Mouse (Mus musculus) heart, embryonic 16.5 days (tissue): ENCODE measurements around the gene Sept10. TPM values are rescaled to one million over a fixed set of nuclear protein-coding genes. Genes with fewer than 3 reads are reported as not detected.

ENCODE experiments used
- ATAC-seq: fragments of 200-750 bp; cut with Nextera tagmentation; replicated peaks from 2 replicates; pipeline ENCODE4 v1.8.0; 2017; ENCODE audit warnings: moderate number of reproducible peaks; ENCODE audit not compliant: insufficient read depth, low FRiP score; ENCODE audit errors: extremely low read depth
- H3K27ac ChIP-seq: fragments of 300-500 bp; sonication (generic); 2 replicates; pipeline ENCODE4 v1.5.1; 2014; ENCODE audit warnings: mild to moderate bottlenecking, low read length, control low read depth, moderate library complexity
- H3K27me3 ChIP-seq: fragments of 300-500 bp; sonication (generic); 2 replicates; pipeline ENCODE4 v1.6.1; 2014; ENCODE audit warnings: low read length, mixed read lengths; ENCODE audit not compliant: control insufficient read depth, insufficient read depth
- H3K36me3 ChIP-seq: fragments of 300-500 bp; sonication (generic); 2 replicates; pipeline ENCODE4 v1.6.1; 2014; ENCODE audit not compliant: control insufficient read depth, insufficient read depth
- H3K4me1 ChIP-seq: fragments of 300-500 bp; sonication (generic); 2 replicates; pipeline ENCODE4 v1.6.1; 2014; ENCODE audit warnings: low read length, mixed read lengths; ENCODE audit not compliant: control insufficient read depth, insufficient read depth
- H3K4me2 ChIP-seq: fragments of 300-500 bp; sonication (generic); 2 replicates; pipeline ENCODE4 v1.6.1; 2014; ENCODE audit warnings: low read depth, mild to moderate bottlenecking, control low read depth, low read length
- H3K4me3 ChIP-seq: fragments of 300-500 bp; sonication (generic); 2 replicates; pipeline ENCODE4 v1.5.1; 2014; ENCODE audit warnings: mild to moderate bottlenecking, control low read depth, low read length
- H3K9ac ChIP-seq: fragments of 300-500 bp; sonication (generic); 2 replicates; pipeline ENCODE4 v1.6.1; 2014; ENCODE audit warnings: low read length, control low read depth
- H3K9me3 ChIP-seq: fragments of 300-500 bp; sonication (generic); replicated peaks from 2 replicates; pipeline ENCODE4 v1.6.1; 2016; ENCODE audit warnings: low read length; ENCODE audit not compliant: control insufficient read depth
- WGBS: fragments of 180-500 bp; shearing (Covaris S2); extraction: QIAGEN DNeasy Blood & Tissue Kit; methylation state at CpG from one replicate; pipeline ENCODE4 v1.1.7; 2014; 5-methylcytosine and 5-hydroxymethylcytosine counted together
- polyA plus RNA-seq: library from polyadenylated mRNA; unstranded; fragments of >200 nt; fragmentation: Nextera tagmentation; extraction: Ambion mirVana; gene quantifications from 2 replicates; pipeline ENCODE4 v1.2.1, GENCODE M21; 2015

The Sept10 gene
- polyA plus RNA-seq = 28.7 and 32.4 TPM in 2 replicates

DNA sequence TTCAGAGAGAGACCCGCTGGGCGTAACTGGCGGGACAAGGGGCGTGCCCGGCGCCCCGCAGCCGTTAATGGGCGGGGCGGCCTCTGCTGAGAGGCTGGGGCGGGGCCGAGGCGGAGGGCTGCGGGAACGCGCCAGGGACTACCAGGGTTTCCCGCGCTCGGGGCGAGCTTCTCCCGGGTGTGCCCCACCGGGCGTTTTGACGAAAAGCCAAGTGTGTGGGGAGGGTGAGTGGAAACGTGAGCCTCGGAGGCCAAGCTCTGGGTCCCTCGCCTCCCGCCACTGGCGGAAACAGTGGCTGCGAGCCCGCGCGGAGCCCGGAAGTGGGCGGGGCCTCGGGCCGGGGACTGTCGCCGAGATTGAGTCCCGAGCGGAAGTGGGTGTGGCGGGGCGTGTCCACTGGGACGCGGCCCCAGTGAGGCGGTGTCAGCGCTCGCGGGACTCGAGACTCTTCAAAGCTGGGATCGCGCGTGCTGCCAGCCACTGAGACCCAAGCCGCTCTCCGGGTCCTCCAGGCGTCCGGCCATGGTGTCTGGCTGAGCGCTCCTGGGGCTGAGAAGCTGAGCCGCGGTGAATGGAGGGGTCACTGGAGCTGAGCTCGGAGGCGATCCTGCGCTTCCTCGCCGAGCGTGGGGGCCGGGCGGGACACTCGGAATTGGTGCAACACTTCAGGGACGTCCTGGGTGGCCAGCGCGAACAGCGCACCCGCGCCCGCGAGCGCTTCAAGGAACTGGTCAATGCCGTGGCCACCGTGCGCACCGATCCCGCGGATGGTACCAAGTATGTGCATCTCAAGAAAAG is at the start of gene Sept10, which contains the start of gene Sowahc:
Sept10 (minus strand) TSS at position 375 of the 798 bp plus-strand sequence.
Sowahc (plus strand) TSS at position 481 of the 798 bp plus-strand sequence.
- H3K4me1 ChIP-seq = peaks cover 10% of the 10 kb centered on the region
- peak within 1 kb of the TSS; percentile 94 for H3K27ac ChIP-seq
- H3K4me2 ChIP-seq = peak within 1 kb of the TSS; percentile 86
- no peaks in the 10 kb centered on the region for H3K27me3 ChIP-seq
- H3K4me3 ChIP-seq = peak within 1 kb of the TSS; percentile 81
- whole genome bisulfite sequencing = under 1% methylated on average over 83 of the region's 84 CpGs
- ATAC-seq = peak; percentile 98
- peak within 1 kb of the TSS; percentile 91 for H3K9ac ChIP-seq
- H3K9me3 ChIP-seq = no peaks in the 10 kb centered on the region
- no peaks in the 10 kb centered on the region for H3K36me3 ChIP-seq

DNA sequence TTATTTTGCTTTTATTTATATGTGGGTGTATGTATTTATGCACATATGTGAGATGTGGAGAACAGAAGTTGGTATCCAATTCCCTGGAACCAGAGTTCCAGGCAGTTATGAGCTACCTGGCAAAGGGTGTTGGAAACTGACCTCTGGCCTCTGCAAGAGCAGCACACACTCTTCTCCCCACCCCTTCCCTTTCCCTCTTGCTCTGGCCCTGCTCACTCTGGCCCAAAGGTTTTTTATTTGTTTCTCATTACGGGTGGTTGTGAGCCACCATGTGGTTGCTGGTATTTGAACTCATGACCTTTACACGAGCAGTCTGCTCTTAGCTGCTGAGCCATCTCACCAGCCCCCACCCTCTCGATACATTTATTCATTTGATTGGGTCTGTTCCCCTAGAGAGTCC is 47.1 kb upstream of the Sept10 start:
- Histone ChIP-seq H3K27ac (no peak overlapping the region), H3K4me2 (no peak overlapping the region), H3K9me3 (no peaks in the 10 kb centered on the region), H3K4me1 (peaks cover 5% of the 10 kb centered on the region; the same call in 1 of the 2 replicates), H3K36me3 (no peaks in the 10 kb centered on the region), H3K4me3 (no peak overlapping the region), H3K9ac (no peak overlapping the region), H3K27me3 (no peaks in the 10 kb centered on the region)
- WGBS = 45% methylated on average over 3 of the region's 3 CpGs
- no peak for ATAC-seq

GRCm38 (mm10) chr10:59268109-59268508 is 46.5 kb upstream of the Sept10 start:
- no peak overlapping the region for H3K4me3 ChIP-seq
- no peak overlapping the region for H3K9ac ChIP-seq
- no peaks in the 10 kb centered on the region for H3K9me3 ChIP-seq
- H3K27me3 ChIP-seq = no peaks in the 10 kb centered on the region
- peaks cover 5% of the 10 kb centered on the region; the same call in 1 of the 2 replicates for H3K4me1 ChIP-seq
- ATAC-seq = no peak
- no peaks in the 10 kb centered on the region for H3K36me3 ChIP-seq
- whole genome bisulfite sequencing = 39% methylated on average over 4 of the region's 4 CpGs
- H3K27ac ChIP-seq = no peak overlapping the region
- no peak overlapping the region for H3K4me2 ChIP-seq

DNA sequence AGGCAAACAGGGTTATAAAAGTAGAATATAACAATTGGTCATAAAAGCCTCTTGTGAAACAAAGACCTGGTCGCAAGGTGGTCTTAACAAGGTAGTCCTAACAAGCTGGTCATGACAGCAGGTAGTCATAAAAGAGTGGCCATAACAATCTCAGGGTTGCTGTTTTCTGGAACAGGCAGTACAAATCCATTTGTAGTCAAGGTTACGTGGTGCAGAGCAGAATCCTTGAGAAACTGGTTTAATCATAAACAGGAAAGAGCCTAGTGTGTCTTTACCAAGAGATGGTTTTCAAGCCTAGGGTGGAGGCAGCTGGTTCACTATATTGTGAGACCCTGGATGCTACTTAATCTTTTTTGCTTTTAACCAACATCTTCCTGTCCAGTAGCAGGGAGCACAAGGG is 45.6 kb upstream of the Sept10 start:
- ATAC-seq = no peak
- Histone ChIP-seq H3K27me3 (no peaks in the 10 kb centered on the region), H3K4me3 (no peak overlapping the region), H3K4me1 (peaks cover 5% of the 10 kb centered on the region; the same call in 1 of the 2 replicates), H3K36me3 (no peaks in the 10 kb centered on the region), H3K9ac (no peak overlapping the region), H3K9me3 (no peaks in the 10 kb centered on the region), H3K4me2 (no peak overlapping the region), H3K27ac (no peak overlapping the region)
- 90% methylated on average over 2 of the region's 2 CpGs for WGBS

DNA sequence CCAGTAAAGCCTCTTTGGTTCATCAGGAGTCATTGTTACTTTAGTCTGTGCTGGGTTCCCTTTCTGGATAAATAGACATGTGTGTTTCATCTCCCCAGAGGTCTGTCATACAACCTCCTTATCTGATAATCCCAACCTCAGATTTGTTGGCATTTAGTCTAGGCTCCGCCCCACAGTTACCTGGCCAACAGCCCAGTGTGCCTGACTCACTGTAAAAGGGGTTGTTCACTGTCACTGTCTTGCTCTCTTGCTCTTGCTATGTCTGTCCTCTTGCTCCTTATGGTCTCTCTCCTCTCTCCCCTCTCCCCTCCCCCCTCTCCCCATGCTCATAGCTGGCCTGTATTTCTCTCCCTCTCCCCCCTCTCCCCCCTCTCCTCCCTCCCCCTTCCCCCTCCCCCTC is 44.5 kb upstream of the Sept10 start:
- Histone ChIP-seq H3K4me2 (no peak overlapping the region), H3K27ac (no peak overlapping the region), H3K9me3 (no peaks in the 10 kb centered on the region), H3K4me1 (peaks cover 5% of the 10 kb centered on the region; the same call in 1 of the 2 replicates), H3K36me3 (no peaks in the 10 kb centered on the region), H3K4me3 (no peak overlapping the region), H3K9ac (no peak overlapping the region), H3K27me3 (no peaks in the 10 kb centered on the region)
- ATAC-seq = no peak
- 72% methylated on average over 1 of the region's 1 CpGs for WGBS

DNA sequence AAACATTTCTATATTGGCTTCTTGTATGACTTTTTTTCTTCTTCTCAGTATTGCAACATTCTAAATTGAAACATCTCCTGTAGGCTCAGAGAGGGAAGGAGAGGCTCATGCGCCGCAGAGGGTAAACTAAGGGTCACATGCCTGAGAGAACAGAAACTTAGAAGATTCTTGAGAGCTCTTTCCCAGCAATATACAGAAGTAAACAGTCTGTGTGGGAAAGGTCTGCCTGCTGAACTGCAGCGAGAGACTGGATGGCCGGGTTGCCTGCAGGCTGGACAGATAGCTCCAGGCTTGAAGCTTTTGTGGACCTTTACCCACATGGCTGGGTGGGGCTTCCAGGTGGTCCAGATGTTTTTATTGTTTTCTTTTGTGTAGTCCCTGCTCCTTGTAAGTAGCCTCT is 44.0 kb upstream of the Sept10 start:
- ATAC-seq = no peak
- Histone ChIP-seq H3K9me3 (no peaks in the 10 kb centered on the region), H3K9ac (no peak overlapping the region), H3K36me3 (no peaks in the 10 kb centered on the region), H3K4me2 (no peak overlapping the region), H3K4me3 (no peak overlapping the region), H3K27me3 (no peaks in the 10 kb centered on the region), H3K27ac (0 out of 2 replicates have a peak overlapping the region, but pooled peaks have one; percentile 48), H3K4me1 (peaks cover 5% of the 10 kb centered on the region; the same call in 1 of the 2 replicates)
- WGBS = 43% methylated on average over 4 of the region's 4 CpGs

- Histone ChIP-seq H3K4me1 (peaks cover 5% of the 10 kb centered on the region; the same call in 1 of the 2 replicates), H3K9me3 (no peaks in the 10 kb centered on the region), H3K27me3 (no peaks in the 10 kb centered on the region), H3K4me2 (no peak overlapping the region), H3K27ac (no peak overlapping the region), H3K36me3 (no peaks in the 10 kb centered on the region), H3K4me3 (no peak overlapping the region), H3K9ac (no peak overlapping the region)
- 27% methylated on average over 7 of the region's 7 CpGs for WGBS
- ATAC-seq = no peak
These were observed 43.4 kb upstream of the Sept10 start for GRCm38 (mm10) chr10:59265067-59265466.

DNA sequence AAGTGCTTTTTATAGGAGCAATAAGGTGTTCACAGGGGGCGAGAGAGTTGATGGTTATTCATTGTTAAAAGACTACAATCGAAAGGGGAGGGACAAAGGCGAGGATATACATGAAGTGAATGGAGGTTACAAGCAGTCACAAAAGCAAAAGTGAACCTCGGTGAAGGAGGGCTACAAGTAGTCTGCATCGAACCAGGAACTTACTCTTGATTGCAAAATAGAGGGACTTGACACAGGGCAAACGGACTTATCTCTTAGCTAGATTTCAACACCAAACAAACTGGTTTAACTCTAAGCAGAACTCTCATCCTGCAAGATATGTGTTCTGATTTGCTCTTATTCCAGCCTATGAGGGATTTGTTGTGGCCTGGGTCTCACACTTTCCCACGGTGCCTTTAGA is 41.3 kb upstream of the Sept10 start:
- H3K36me3 ChIP-seq = no peaks in the 10 kb centered on the region
- H3K27me3 ChIP-seq = no peaks in the 10 kb centered on the region
- H3K9me3 ChIP-seq = no peaks in the 10 kb centered on the region
- WGBS = 54% methylated on average over 7 of the region's 7 CpGs
- no peak overlapping the region for H3K9ac ChIP-seq
- no peak overlapping the region for H3K27ac ChIP-seq
- no peak overlapping the region for H3K4me2 ChIP-seq
- peaks cover 5% of the 10 kb centered on the region; the same call in 1 of the 2 replicates for H3K4me1 ChIP-seq
- no peak for ATAC-seq
- H3K4me3 ChIP-seq = no peak overlapping the region

GRCm38 (mm10) chr10:59262021-59262420 is 40.4 kb upstream of the Sept10 start:
- H3K4me3 ChIP-seq = no peak overlapping the region
- H3K9me3 ChIP-seq = no peaks in the 10 kb centered on the region
- WGBS = 64% methylated on average over 1 of the region's 1 CpGs
- peaks cover 5% of the 10 kb centered on the region; the same call in 1 of the 2 replicates for H3K4me1 ChIP-seq
- no peak overlapping the region for H3K9ac ChIP-seq
- no peak overlapping the region for H3K27ac ChIP-seq
- no peak overlapping the region for H3K4me2 ChIP-seq
- no peaks in the 10 kb centered on the region for H3K27me3 ChIP-seq
- ATAC-seq = no peak
- no peaks in the 10 kb centered on the region for H3K36me3 ChIP-seq
